Mouse (Mus musculus) forebrain, embryonic 11.5 days (tissue): ENCODE data around the gene Mvp. TPM values are rescaled to one million over a fixed set of nuclear protein-coding genes. Genes with fewer than 3 reads are reported as not detected.

ENCODE experiments used
- ATAC-seq: fragments of 200-750 bp; cut with Nextera tagmentation; replicated peaks from 2 replicates; pipeline ENCODE4 v1.8.0; 2017; ENCODE audit warnings: moderate TSS enrichment; ENCODE audit not compliant: low FRiP score
- DNase-seq: peaks from one replicate; pipeline ENCODE4 v3.0.0-alpha.2; 2017; ENCODE audit warnings: low spot score
- H3K27ac ChIP-seq: fragments of 300-500 bp; sonication (generic); 2 replicates; pipeline ENCODE4 v1.5.1; 2014; ENCODE audit warnings: low read depth, low read length
- H3K27me3 ChIP-seq: fragments of 300-500 bp; sonication (generic); 2 replicates; pipeline ENCODE4 v1.6.1; 2014; ENCODE audit warnings: mild to moderate bottlenecking, low read length, mixed read lengths; ENCODE audit not compliant: control insufficient read depth, insufficient read depth
- H3K36me3 ChIP-seq: fragments of 300-500 bp; sonication (generic); 2 replicates; pipeline ENCODE4 v1.6.1; 2014; ENCODE audit warnings: mild to moderate bottlenecking, low read length, moderate library complexity, mixed read lengths; ENCODE audit not compliant: control insufficient read depth, insufficient read depth
- H3K4me1 ChIP-seq: fragments of 300-500 bp; sonication (generic); replicated peaks from 2 replicates; pipeline ENCODE4 v1.6.1; 2014; ENCODE audit warnings: low read length, mixed read lengths; ENCODE audit not compliant: control insufficient read depth, insufficient read depth
- H3K4me2 ChIP-seq: fragments of 300-500 bp; sonication (generic); 2 replicates; pipeline ENCODE4 v1.6.1; 2014; ENCODE audit warnings: low read depth, mild to moderate bottlenecking, low read length, moderate library complexity, mixed read lengths; ENCODE audit not compliant: severe bottlenecking
- H3K4me3 ChIP-seq: fragments of 300-500 bp; sonication (generic); 2 replicates; pipeline ENCODE4 v1.5.1; 2014; ENCODE audit warnings: low read depth, low read length
- H3K9ac ChIP-seq: fragments of 300-500 bp; sonication (generic); 2 replicates; pipeline ENCODE4 v1.6.1; 2014; ENCODE audit warnings: low read length
- H3K9me3 ChIP-seq: fragments of 300-500 bp; sonication (generic); 2 replicates; pipeline ENCODE4 v1.6.1; 2016; ENCODE audit warnings: low read length, mixed read lengths; ENCODE audit not compliant: control insufficient read depth
- WGBS: fragments of 180-500 bp; shearing (Covaris S2); extraction: QIAGEN DNeasy Blood & Tissue Kit; methylation state at CpG from one replicate; pipeline ENCODE4 v1.1.7; 2014; 5-methylcytosine and 5-hydroxymethylcytosine counted together
- polyA plus RNA-seq: library from polyadenylated mRNA; unstranded; fragments of >200 nt; fragmentation: Nextera tagmentation; extraction: Ambion mirVana; gene quantifications from 2 replicates; pipeline ENCODE4 v1.2.1, GENCODE M21; 2014

The Mvp gene
- polyA plus RNA-seq, 1 experiment from 2014 or later: 3.9 TPM

- Histone ChIP-seq H3K9ac (no peak overlapping the region), H3K27me3 (no peaks in the 10 kb centered on the region), H3K4me2 (no peak overlapping the region), H3K4me1 (no peaks in the 10 kb centered on the region), H3K4me3 (no peak overlapping the region), H3K9me3 (no peaks in the 10 kb centered on the region), H3K36me3 (peaks cover 2% of the 10 kb centered on the region), H3K27ac (no peak overlapping the region)
- no peak for ATAC-seq
- WGBS: 88% methylated on average over 17 of the region's 17 CpGs
- DNase-seq: no peak
Measured at GRCm38 (mm10) chr7:127009307-127010085, 4.9 kb downstream of the Mvp start.

GRCm38 (mm10) chr7:127008239-127009019 is 6.0 kb downstream of the Mvp start:
- peak overlapping the region; percentile 4; the same call in 1 of the 2 replicates for H3K27ac ChIP-seq
- H3K9ac ChIP-seq: peak overlapping the region; percentile 8; the same call in 1 of the 2 replicates
- H3K4me1 ChIP-seq: no peaks in the 10 kb centered on the region
- ATAC-seq (peak; percentile 51; the same call in 1 of the 2 replicates), DNase-seq (no peak)
- no peaks in the 10 kb centered on the region for H3K27me3 ChIP-seq
- H3K36me3 ChIP-seq: peaks cover under 1% of the 10 kb centered on the region; the same call in 1 of the 2 replicates
- no peak overlapping the region for H3K4me3 ChIP-seq
- no peaks in the 10 kb centered on the region for H3K9me3 ChIP-seq
- no peak overlapping the region for H3K4me2 ChIP-seq
- WGBS: 78% methylated on average over 9 of the region's 9 CpGs

GRCm38 (mm10) chr7:127007313-127008024 is 7.0 kb downstream of the Mvp start:
- 86% methylated on average over 6 of the region's 6 CpGs for WGBS
- no peak overlapping the region for H3K4me2 ChIP-seq
- H3K9ac ChIP-seq: no peak overlapping the region
- no peaks in the 10 kb centered on the region for H3K27me3 ChIP-seq
- ATAC-seq: no peak
- no peaks in the 10 kb centered on the region for H3K4me1 ChIP-seq
- no peak overlapping the region for H3K4me3 ChIP-seq
- H3K27ac ChIP-seq: no peak overlapping the region
- no peak for DNase-seq
- no peaks in the 10 kb centered on the region for H3K36me3 ChIP-seq
- no peaks in the 10 kb centered on the region for H3K9me3 ChIP-seq

DNA sequence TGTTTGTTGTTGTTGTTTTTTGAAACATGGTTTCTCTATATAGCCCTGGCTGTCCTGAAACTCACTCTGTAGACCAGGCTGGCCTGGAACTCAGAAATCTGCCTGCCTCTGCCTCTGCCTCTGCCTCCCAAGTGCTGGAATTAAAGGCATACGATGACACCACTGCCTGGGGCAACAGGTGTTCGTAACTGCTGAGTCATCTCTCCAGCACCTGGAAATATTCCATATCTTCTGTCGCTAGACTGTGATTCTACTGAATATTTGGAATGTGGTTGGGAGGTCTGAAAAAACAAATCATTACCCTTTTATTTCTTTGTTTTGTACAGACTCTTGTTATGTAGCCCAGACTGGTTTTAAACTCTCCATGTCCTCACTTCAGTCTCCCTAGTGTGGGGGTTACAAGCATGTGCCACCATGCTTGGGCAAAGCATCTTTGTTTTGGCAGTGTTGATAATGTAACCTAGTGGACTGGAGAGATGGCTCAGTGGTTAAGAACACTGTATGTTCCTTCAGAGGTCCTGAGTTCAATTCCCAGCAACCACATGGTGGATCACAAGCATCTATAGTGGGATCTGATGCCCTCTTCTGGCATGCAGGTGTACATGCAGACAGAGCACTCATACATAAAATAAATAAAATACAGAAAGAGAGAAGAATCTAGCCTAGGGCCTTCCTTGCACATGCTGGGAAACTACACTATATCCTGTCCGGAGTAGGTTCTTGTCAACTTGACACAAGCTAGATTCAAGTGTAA is 10.1 kb downstream of the Mvp start:
- Histone ChIP-seq H3K9me3 (no peaks in the 10 kb centered on the region), H3K27me3 (no peaks in the 10 kb centered on the region), H3K4me1 (no peaks in the 10 kb centered on the region), H3K9ac (no peak overlapping the region), H3K4me2 (no peak overlapping the region), H3K4me3 (no peak overlapping the region), H3K27ac (no peak overlapping the region), H3K36me3 (no peaks in the 10 kb centered on the region)
- ATAC-seq (no peak), DNase-seq (no peak)
- WGBS: 86% methylated on average over 4 of the region's 4 CpGs

GRCm38 (mm10) chr7:127003620-127004019 is 10.8 kb downstream of the Mvp start:
- 91% methylated on average over 5 of the region's 5 CpGs for WGBS
- no peak overlapping the region for H3K27ac ChIP-seq
- no peak overlapping the region for H3K9ac ChIP-seq
- no peak overlapping the region for H3K4me3 ChIP-seq
- no peak for ATAC-seq
- no peak for DNase-seq
- H3K36me3 ChIP-seq: no peaks in the 10 kb centered on the region
- H3K4me2 ChIP-seq: no peak overlapping the region
- H3K4me1 ChIP-seq: no peaks in the 10 kb centered on the region
- H3K9me3 ChIP-seq: no peaks in the 10 kb centered on the region
- no peaks in the 10 kb centered on the region for H3K27me3 ChIP-seq

- H3K27ac ChIP-seq: no peak overlapping the region
- ATAC-seq (no peak), DNase-seq (no peak)
- H3K36me3 ChIP-seq: no peaks in the 10 kb centered on the region
- no peak overlapping the region for H3K9ac ChIP-seq
- H3K4me1 ChIP-seq: no peaks in the 10 kb centered on the region
- no peaks in the 10 kb centered on the region for H3K27me3 ChIP-seq
- no peak overlapping the region for H3K4me2 ChIP-seq
- no peaks in the 10 kb centered on the region for H3K9me3 ChIP-seq
- WGBS: 87% methylated on average over 10 of the region's 10 CpGs
- no peak overlapping the region for H3K4me3 ChIP-seq
Measured at GRCm38 (mm10) chr7:126999568-126999967, 14.9 kb downstream of the Mvp start.

- H3K27ac ChIP-seq: no peak overlapping the region
- no peak overlapping the region for H3K9ac ChIP-seq
- no peaks in the 10 kb centered on the region for H3K27me3 ChIP-seq
- ATAC-seq: no peak
- no peak for DNase-seq
- no peaks in the 10 kb centered on the region for H3K36me3 ChIP-seq
- WGBS: 86% methylated on average over 4 of the region's 4 CpGs
- no peaks in the 10 kb centered on the region for H3K4me1 ChIP-seq
- no peak overlapping the region for H3K4me2 ChIP-seq
- H3K9me3 ChIP-seq: no peaks in the 10 kb centered on the region
- H3K4me3 ChIP-seq: no peak overlapping the region
Measured at GRCm38 (mm10) chr7:126996449-126996848, 18.0 kb downstream of the Mvp start.

DNA sequence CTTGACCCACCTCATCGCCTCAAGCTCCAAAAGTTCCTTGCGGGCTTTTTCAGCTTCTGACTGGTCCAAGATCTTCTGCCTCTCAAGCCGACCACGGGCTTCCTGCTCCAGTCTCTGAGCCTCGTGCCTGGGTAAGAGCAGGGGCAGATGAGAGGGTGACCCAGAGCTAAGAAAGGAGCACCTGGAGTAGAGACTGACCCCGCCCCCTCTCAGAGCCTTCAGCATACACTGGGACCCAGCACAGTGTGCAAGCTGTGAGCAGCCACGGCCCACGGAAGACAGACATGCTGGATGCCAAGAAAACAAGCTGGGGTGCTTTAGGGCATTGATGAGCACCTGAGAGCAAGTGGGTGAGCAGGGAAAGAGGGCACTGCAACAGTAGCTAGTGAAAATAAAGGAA is 25.6 kb downstream of the Mvp start:
- Histone ChIP-seq H3K4me3 (no peak overlapping the region), H3K9ac (no peak overlapping the region), H3K4me1 (no peaks in the 10 kb centered on the region), H3K4me2 (no peak overlapping the region), H3K36me3 (no peaks in the 10 kb centered on the region), H3K9me3 (no peaks in the 10 kb centered on the region), H3K27ac (no peak overlapping the region), H3K27me3 (no peaks in the 10 kb centered on the region)
- ATAC-seq: no peak
- 68% methylated on average over 8 of the region's 8 CpGs for WGBS
- DNase-seq: no peak
